Mouse (Mus musculus): ENCODE measurements at regions not wholly inside any gene's neighbourhood (a gene's known extent, or its start where the extent isn't known, plus 50 kb on each side); places are given as distances from the start of the nearest gene placed in this dataset.

DNA sequence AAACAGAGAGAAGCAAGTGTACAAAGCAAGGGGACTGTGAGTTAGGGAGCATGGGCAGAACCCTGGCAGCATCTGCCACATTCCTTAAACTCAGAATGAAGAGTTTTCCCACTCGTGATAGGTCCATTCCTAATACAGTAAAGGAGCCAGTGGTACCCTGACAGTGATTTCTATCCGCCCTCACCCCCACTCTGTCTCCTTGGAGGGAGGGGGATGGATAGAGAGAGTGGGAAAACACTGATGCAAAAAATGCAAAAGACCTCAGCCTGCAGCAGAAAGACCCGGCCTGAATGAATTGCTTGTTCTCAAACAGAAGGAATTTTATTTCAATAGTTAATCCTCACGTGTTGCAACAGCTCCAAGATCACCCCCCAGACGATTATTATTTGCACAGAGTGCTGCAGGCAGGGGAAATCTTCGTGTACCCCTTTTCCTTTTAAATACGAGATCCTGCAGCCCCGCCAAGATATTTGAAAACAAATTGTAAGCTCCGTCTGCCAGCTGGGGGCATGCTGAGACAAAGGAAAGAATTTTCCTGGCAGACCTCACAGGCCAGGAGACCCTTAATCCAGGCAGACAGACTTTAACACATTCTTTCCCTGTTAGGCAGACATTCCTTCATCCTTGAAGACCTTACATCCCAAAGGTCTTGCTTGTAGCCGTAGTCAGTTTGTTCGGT, 68.4 kb upstream of the Kiz start:
- TF ChIP-seq CTCF (IDR thresholded peaks at IDR 0.05; ENCODE audit: low read depth, low read length) (no peak), POLR2A (IDR thresholded peaks at IDR 0.05; ENCODE audit: extremely low read depth, insufficient read depth, low read length) (no peak)
